Mouse (Mus musculus) liver, adult 2 months (tissue): ENCODE measurements at regions not wholly inside any gene's neighbourhood (a gene's known extent, or its start where the extent isn't known, plus 50 kb on each side); places are given as distances from the start of the nearest gene placed in this dataset.
A peak's percentile ranks its signal among the peaks of the same experiment; 100 is the strongest.
"Not testable (repeated sequence)": the region's sequence is repeated elsewhere in the genome, so short reads cannot be mapped to it uniquely, and the experiment has no call there.

Experiments used
- DNase-seq: peaks from one replicate; pipeline ENCODE4 v3.0.0-alpha.2; 2011; ENCODE audit warnings: low read depth, low spot score; ENCODE audit errors: extremely low read depth
- H3K27ac ChIP-seq: fragments of 200-500 bp; replicated peaks from 2 replicates; pipeline ENCODE4 v1.5.1; 2012; ENCODE audit warnings: low read depth, mild to moderate bottlenecking, control low read depth, inconsistent platforms, low read length; ENCODE audit not compliant: insufficient read depth
- H3K27me3 ChIP-seq: fragments of 200-500 bp; 2 replicates; pipeline ENCODE4 v1.6.1; 2012; ENCODE audit warnings: mild to moderate bottlenecking, moderate library complexity, low read length, inconsistent platforms; ENCODE audit not compliant: control insufficient read depth, insufficient read depth
- H3K36me3 ChIP-seq: fragments of 200-500 bp; 2 replicates; pipeline ENCODE4 v1.6.1; 2012; ENCODE audit warnings: low read length, inconsistent platforms; ENCODE audit not compliant: control insufficient read depth, insufficient read depth
- H3K4me1 ChIP-seq: fragments of 200-500 bp; 2 replicates; pipeline ENCODE4 v1.6.1; 2011; ENCODE audit warnings: low read length; ENCODE audit not compliant: control insufficient read depth, insufficient read depth
- H3K4me3 ChIP-seq: fragments of 200-500 bp; 2 replicates; pipeline ENCODE4 v1.5.1; 2011; ENCODE audit warnings: low read depth, mild to moderate bottlenecking, control low read depth, low read length, moderate library complexity; ENCODE audit not compliant: insufficient read depth
- H3K79me2 ChIP-seq: fragments of 200-500 bp; 2 replicates; pipeline ENCODE4 v1.6.1; 2012; ENCODE audit warnings: inconsistent platforms, mild to moderate bottlenecking, low read length, moderate library complexity; ENCODE audit not compliant: control insufficient read depth, insufficient read depth
- H3K9ac ChIP-seq: fragments of 200-500 bp; 2 replicates; pipeline ENCODE4 v1.6.1; 2012; ENCODE audit warnings: low read depth, mild to moderate bottlenecking, control low read depth, inconsistent platforms, low read length
- CTCF ChIP-seq: fragments of 200-500 bp; IDR thresholded peaks from 2 replicates; pipeline ENCODE4 v1.5.1; 2011; ENCODE audit warnings: low read depth, low read length, control low read depth
- POLR2A ChIP-seq: fragments of 200-500 bp; IDR thresholded peaks from 2 replicates; pipeline ENCODE4 v1.6.1; 2011; ENCODE audit warnings: low read length, control low read depth; ENCODE audit not compliant: insufficient read depth; ENCODE audit errors: extremely low read depth
- WGBS: fragments of 180-500 bp; shearing (Covaris S2); methylation state at CpG from one replicate; pipeline ENCODE4 v1.1.7; 2018; 5-methylcytosine and 5-hydroxymethylcytosine counted together

GRCm38 (mm10) chr5:16937840-16938239 is 146.2 kb downstream of the Gm28710 start:
- H3K27me3 ChIP-seq: no peaks in the 10 kb centered on the region
- TF ChIP-seq POLR2A: no peak
- TF ChIP-seq CTCF: peak; percentile 37
- WGBS: 31% methylated on average over 1 of the region's 1 CpGs
- no peaks in the 10 kb centered on the region for H3K4me1 ChIP-seq
- no peaks in the 10 kb centered on the region for H3K36me3 ChIP-seq
- peak; percentile 21 for DNase-seq
- no peak overlapping the region for H3K27ac ChIP-seq
- H3K4me3 ChIP-seq: no peak overlapping the region
- no peak overlapping the region for H3K9ac ChIP-seq
- no peaks in the 10 kb centered on the region for H3K79me2 ChIP-seq

GRCm38 (mm10) chr5:16947430-16947829 is 155.8 kb downstream of the Gm28710 start:
- DNase-seq: peak; percentile 24
- Histone ChIP-seq H3K27me3 (no peaks in the 10 kb centered on the region), H3K4me3 (no peak overlapping the region), H3K4me1 (no peaks in the 10 kb centered on the region), H3K27ac (no peak overlapping the region), H3K79me2 (no peaks in the 10 kb centered on the region), H3K9ac (no peak overlapping the region), H3K36me3 (no peaks in the 10 kb centered on the region)
- TF ChIP-seq POLR2A: no peak
- TF ChIP-seq CTCF: peak; percentile 40; the same call in 1 of the 2 replicates
- WGBS: 10% methylated on average over 1 of the region's 1 CpGs

DNA sequence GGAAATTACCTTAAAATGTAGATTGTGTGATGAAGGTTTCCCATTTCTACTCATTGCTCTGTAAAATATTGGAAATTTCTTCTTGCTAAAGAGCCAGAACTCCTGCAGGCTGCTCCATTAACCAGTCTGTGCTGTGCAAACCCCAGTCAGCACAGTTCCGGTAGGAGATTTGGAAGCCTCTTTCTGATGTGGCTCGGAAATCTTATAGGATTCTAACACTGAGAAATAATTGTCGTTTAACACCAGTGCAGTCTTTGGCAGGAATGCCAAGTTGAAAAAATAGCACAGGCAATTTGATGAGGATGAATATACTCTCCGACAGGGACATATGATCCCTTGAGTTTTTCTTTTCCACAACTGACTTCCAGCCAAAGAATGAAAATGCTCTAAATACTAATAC is 176.1 kb downstream of the Gm28710 start:
- Histone ChIP-seq H3K36me3 (no peaks in the 10 kb centered on the region), H3K27ac (no peak overlapping the region), H3K4me1 (no peaks in the 10 kb centered on the region), H3K79me2 (no peaks in the 10 kb centered on the region), H3K4me3 (no peak overlapping the region), H3K27me3 (no peaks in the 10 kb centered on the region), H3K9ac (no peak overlapping the region)
- WGBS: 87% methylated on average over 4 of the region's 4 CpGs
- DNase-seq: no peak
- TF ChIP-seq POLR2A (no peak), CTCF (no peak)

DNA sequence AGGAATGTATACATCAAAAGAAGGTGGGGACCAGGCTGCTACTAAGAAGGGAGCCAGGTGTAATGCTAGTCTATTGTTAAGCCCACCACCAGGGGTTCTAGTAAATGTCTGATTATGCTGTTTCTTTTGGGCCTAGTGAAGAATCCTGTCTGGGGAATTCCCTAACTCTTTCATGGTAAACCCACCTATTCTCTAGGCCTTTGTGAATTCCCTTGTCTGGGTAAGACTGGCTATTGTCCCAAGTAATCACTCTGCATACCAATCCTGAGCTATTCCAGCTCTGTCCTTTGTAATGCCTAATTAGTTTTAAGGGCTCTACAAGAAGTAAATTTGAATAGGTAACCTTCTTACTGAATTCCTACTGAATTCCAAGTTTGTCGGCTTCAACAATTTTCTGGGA is 177.2 kb downstream of the Gm28710 start:
- 53% methylated on average over 1 of the region's 1 CpGs for WGBS
- H3K27me3 ChIP-seq, H3K36me3 ChIP-seq, H3K9ac ChIP-seq, H3K4me3 ChIP-seq, H3K4me1 ChIP-seq, H3K27ac ChIP-seq, H3K79me2 ChIP-seq, DNase-seq: not testable (repeated sequence)

GRCm38 (mm10) chr5:16973206-16973896 is 181.7 kb downstream of the Gm28710 start:
- peak; percentile 41 for DNase-seq
- peaks cover 2% of the 10 kb centered on the region; the same call in 1 of the 2 replicates for H3K4me1 ChIP-seq
- 30% methylated on average over 1 of the region's 1 CpGs for WGBS
- no peaks in the 10 kb centered on the region for H3K27me3 ChIP-seq
- H3K9ac ChIP-seq: no peak overlapping the region
- H3K27ac ChIP-seq: peak overlapping the region; percentile 44; the same call in 1 of the 2 replicates
- H3K79me2 ChIP-seq: no peaks in the 10 kb centered on the region
- H3K36me3 ChIP-seq: no peaks in the 10 kb centered on the region
- no peak overlapping the region for H3K4me3 ChIP-seq
- TF ChIP-seq POLR2A: no peak
- no peak for TF ChIP-seq CTCF

DNA sequence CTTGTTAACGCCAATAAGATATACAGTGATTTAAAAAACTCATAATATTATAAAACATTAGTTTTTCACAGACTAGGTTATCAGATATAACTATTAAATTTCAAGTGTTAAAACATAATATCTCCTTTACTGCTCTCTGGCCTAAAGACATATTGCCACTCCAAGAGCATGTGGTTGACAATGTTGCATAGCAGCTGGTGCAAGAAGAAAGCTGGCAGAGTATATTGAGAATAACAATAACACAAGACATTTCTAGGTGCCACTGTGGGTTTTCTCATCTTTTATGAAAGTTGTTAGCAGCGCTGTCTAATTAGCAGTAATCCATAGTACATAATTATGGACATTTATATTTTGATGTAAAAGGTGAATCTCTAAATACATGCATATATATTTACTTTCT is 184.4 kb downstream of the Gm28710 start:
- Histone ChIP-seq H3K27me3 (no peaks in the 10 kb centered on the region), H3K4me1 (peaks cover 2% of the 10 kb centered on the region; the same call in 1 of the 2 replicates), H3K4me3 (no peak overlapping the region), H3K36me3 (no peaks in the 10 kb centered on the region), H3K9ac (no peak overlapping the region), H3K27ac (no peak overlapping the region), H3K79me2 (no peaks in the 10 kb centered on the region)
- 83% methylated on average over 2 of the region's 2 CpGs for WGBS
- TF ChIP-seq POLR2A (no peak), CTCF (no peak)
- no peak for DNase-seq
